Mouse (Mus musculus) right cerebral cortex, postnatal 14 days (tissue): ENCODE measurements around the gene 2210011C24Rik.
"Not testable (repeated sequence)": the region's sequence is repeated elsewhere in the genome, so short reads cannot be mapped to it uniquely, and the experiment has no call there.

Experiments
- DNase-seq: peaks from one replicate; pipeline ENCODE4 v3.0.0; 2022

2210011C24Rik gene

DNA sequence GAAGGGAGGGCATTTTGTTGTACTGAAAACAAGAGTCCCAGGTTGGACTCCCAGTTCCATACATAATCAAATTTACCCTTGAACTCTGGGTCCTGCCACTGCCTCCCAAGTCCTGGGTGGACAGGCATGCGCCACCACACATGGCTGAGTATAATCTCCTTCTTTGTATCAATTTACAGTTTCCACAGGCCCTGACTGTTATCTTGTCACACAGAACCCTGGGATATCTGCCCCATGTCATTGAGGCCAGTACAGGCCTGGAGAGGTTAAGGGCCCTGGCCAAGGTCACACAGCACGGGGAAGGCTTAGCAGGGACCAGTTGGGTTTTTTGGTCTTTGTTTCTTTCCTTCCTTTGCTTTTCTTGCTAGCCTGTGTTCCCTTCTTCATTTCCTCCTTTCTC, 19.5 kb downstream of the 2210011C24Rik start:
- no peak for DNase-seq

- DNase-seq: no peak
Measured at GRCm38 (mm10) chr8:83990170-83990569, 21.8 kb downstream of the 2210011C24Rik start.

DNA sequence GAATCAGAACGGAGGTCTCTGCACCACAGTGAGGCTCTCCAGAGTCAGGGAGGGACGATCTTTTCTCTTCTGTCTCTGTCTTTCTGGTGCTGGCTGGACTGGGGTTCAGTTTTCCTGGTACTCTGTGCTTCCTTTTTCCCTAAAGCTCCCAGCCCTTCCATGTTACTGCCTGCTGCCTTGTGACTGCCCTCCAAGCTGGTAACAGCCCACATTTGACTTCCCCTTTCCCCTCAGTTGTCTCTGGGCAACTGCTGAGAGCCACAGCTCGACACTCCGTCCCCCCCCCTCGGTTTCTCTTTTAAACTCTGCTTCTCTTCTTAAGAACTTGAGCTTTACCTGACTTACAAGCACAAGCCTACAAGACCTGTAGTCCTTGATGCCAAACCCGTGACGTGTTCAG, 22.7 kb downstream of the 2210011C24Rik start:
- no peak for DNase-seq

GRCm38 (mm10) chr8:83983222-83983621, 28.7 kb downstream of the 2210011C24Rik start:
- DNase-seq: not testable (repeated sequence)

DNA sequence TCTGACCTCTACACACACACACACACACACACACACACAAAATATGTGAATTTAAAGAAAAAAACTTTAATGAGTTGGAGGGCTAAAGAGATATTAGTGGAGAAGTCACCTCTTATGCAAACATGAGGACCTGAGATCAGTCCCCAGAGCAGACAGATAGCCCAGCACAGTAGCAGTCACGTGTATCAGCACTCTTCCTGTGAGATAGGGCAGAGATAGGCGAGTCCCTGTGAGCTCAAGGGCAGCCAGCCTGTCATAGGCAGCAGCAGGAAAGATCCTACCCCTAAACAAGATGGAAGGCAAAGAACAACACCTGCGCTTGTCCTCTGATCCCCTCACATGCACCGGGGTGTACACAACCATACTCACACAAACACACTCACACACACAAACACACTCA, 29.5 kb downstream of the 2210011C24Rik start:
- DNase-seq: no peak

DNA sequence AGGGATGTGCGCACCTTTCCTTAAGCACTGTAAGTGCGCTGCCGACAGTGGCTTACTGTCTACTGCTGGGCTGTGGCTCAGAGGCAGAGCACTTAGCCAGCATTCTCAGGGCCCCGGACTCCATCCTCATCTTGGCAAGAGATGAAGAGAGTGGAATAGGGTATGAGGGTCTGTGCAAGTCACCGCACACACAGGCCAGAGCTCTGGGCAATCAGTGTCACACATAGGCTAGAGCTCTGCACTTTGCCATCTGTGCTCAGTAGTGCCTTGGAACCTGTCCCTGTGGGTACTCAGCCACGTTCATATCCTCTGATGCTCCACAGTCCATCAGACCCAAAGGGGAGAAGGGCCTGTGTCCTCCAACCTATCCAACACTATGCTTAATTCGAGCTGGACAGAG, 30.4 kb downstream of the 2210011C24Rik start:
- no peak for DNase-seq

DNA sequence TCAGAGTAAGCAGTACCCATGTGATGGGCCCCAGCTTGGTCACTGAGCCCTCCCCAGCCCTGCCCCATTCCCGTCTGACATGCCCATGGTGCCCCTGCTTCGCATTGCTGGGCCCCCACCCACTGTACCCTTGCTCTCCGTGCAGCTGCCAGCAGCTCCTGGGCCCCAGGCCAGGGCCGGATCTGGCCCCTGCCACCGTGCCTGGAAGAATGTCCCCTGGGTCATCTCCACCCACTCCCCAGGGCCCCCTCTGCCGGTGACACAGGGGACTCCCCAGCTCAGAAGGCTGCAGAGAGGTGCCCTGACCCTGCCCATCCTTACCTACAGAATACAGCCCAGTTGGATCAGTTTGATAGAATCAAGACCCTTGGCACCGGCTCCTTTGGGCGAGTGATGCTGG, 31.1 kb downstream of the 2210011C24Rik start:
- no peak for DNase-seq

DNA sequence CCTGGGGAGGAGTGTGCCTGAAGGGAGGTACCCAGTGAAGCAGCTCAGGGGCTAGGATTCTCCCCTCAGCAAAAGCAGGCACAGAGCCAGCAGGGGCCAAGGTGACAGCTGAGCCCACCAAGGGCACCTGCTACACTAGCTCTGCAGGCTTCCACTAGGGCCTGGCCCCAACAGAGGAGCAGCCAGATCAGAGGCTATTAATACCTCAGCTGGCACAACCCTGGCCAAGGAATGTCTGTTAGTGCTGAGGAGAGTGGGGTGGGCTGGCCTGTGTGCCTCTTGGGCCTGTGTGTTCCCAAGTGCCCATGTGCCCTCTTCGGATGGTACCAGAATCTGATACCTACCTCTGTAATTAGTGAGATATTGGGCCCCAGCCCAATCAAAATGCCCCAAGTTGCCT, 31.7 kb downstream of the 2210011C24Rik start:
- no peak for DNase-seq

- DNase-seq: no peak
Measured at GRCm38 (mm10) chr8:83978200-83978599, 33.8 kb downstream of the 2210011C24Rik start.

DNA sequence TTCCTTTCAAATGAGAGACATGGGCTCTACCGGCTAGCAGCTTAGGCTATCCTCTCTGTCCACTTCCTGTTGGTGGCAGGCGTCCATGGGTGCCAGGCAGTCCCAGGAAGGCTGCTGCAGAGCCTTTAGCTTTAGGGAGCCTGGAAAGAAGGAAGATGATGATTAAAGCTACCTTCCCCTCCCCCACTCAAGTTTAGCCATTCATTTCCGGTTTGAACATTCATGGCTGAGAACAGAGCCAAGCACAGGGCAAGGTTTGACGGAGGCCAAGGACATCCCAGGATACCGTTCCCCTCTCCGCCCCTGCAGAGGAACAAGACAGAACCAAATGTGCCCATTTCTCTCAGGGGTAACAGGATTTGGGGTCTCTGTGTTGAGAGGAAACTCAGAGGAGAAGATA, 34.3 kb downstream of the 2210011C24Rik start:
- no peak for DNase-seq

GRCm38 (mm10) chr8:83976779-83977350, 35.1 kb downstream of the 2210011C24Rik start:
- DNase-seq: peak; percentile 39

DNA sequence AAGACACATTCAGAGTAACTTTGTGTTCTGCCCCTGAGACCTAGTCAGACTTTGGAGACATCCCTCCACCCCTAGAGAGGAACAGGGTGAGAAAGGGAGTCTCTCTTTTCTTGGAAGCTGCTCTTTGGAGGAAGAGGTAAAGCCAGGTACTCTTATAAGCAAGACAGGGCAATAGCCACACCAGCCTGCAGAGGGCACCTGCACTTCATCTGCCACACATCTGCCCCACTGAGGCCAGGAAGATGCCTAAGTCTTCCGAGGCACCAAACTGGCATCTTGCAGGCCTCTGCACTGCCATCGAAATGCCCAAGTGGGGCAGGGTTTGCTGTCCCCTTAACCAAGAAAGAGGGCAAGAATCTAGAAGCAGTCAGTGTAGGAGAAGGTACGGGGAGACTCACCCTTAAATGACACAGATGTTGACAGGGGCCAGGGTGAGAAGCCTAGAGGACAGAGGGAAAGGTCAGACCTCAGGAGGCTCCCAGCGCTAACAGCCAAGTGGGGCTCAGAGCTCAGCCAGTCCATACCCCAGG, 35.8 kb downstream of the 2210011C24Rik start:
- no peak for DNase-seq

GRCm38 (mm10) chr8:83974521-83974920, 37.5 kb downstream of the 2210011C24Rik start:
- no peak for DNase-seq

GRCm38 (mm10) chr8:83973161-83974031, 38.6 kb downstream of the 2210011C24Rik start:
- DNase-seq: no peak

- DNase-seq: peak; percentile 99
Measured at GRCm38 (mm10) chr8:83972150-83973120, 39.5 kb downstream of the 2210011C24Rik start, which contains the start of gene Prkaca. Gene Prkaca (plus strand): TSS chr8:83972993.

DNA sequence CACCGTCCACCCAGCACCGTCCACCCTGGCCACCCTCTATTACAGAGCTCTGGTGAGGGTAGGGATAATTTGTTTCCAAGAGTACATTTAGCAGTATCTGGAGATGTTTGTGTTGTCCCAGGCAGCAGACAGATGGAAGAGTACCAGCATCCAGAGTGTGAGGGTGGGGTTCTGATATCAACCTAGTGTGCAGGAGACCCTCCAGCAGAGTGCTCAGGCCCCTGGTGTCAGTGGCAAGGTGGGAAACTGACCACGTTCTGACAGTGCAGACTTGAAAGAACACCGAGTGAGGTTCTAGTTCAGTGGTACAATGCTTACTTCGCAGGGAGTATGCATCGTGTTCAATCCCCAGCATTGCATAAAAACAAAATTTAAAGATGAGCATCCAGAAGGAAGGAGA, 40.3 kb downstream of the 2210011C24Rik start:
- DNase-seq: no peak

DNA sequence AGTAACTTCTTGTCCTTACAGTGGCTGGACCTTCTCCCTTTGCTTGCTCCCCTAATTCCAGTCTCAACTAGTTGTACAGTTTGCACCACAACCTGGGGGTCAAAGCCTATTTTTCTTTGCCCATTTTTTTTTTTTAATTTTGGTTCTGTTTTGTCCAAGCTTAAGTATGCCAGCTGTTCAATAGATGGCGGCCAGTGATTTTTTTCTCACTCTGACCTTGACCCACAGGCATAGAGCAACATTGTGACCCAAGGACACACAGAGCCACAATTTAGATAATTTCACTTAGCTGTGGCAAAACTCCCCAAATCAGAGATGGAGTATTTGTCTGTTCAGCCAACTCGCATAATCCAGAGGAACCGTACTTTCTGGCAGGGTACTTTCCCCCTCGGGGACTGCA, 40.9 kb downstream of the 2210011C24Rik start:
- no peak for DNase-seq

DNA sequence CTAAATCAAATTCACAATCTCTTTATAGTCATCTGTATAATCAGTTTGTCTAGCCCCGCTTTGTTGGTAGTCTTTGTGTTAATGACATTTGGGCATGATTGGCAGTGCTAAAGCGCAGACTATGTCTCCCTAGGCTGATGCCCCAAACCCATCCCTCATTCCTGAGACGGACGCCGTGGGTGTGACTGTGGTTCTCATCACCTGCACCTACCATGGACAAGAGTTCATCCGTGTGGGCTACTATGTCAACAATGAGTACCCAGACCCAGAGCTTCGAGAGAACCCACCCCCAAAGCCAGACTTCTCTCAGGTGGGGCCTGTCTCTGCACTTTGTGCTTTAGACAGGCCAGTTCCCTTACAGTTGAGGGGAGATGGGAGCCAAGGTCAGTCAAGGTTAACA, 44.3 kb downstream of the 2210011C24Rik start:
- no peak for DNase-seq

DNA sequence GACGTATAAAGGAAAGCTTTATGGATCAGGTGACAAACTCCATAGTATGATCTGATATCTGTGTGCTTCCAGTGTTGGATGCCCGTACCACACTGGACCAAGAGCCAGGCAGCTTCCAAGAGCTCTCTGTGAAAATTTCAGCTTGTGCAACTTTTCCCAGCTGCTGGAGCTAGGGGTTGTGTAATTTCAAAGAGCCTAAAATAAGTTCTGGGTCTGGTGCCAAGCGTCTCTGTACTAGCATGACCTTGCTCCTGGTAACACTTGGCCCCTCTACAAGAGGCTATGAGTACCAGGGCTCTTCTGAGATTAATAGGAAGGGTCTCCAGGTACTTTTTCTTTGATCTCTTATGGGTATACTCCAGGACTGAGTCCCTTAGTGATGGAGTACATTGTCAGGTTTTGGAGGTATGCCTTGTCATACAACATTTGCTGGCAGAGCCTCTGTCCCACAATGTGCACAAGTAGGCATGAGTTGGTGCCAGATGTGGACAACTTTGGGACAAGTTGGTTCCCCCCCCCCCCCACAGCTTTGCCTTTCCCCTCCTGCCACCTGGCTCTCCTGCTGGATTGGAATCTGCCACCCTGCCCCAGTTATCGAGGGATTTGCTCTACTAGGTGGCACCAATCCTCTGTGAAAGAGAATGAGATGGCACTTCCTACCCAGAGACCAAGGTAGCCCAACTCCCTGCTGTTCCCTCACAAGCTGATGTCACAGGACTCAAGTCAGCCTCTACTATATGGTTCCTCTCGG, 47.8 kb downstream of the 2210011C24Rik start:
- DNase-seq: no peak
